Mouse (Mus musculus) stomach, postnatal 0 days (tissue): ENCODE data around the gene Tppp. TPM values are rescaled to one million over a fixed set of nuclear protein-coding genes. Genes with fewer than 3 reads are reported as not detected.
A peak's percentile ranks its signal among the peaks of the same experiment; 100 is the strongest.

Experiments
- ATAC-seq: fragments of 200-750 bp; cut with Nextera tagmentation; 2 replicates; pipeline ENCODE4 v1.8.0; 2017; ENCODE audit not compliant: low FRiP score, low TSS enrichment
- DNase-seq: peaks from one replicate; pipeline ENCODE4 v3.0.0-alpha.2; 2016; ENCODE audit warnings: low spot score
- H3K27ac ChIP-seq: fragments of 300-500 bp; sonication (generic); replicated peaks from 2 replicates; pipeline ENCODE4 v1.5.1; 2014; ENCODE audit warnings: mild to moderate bottlenecking, control low read depth
- H3K27me3 ChIP-seq: fragments of 300-500 bp; sonication (generic); 2 replicates; pipeline ENCODE4 v1.6.1; 2014; ENCODE audit warnings: low read length; ENCODE audit not compliant: control insufficient read depth, insufficient read depth
- H3K36me3 ChIP-seq: fragments of 300-500 bp; sonication (generic); 2 replicates; pipeline ENCODE4 v1.6.1; 2014; ENCODE audit warnings: low read length, mixed read lengths; ENCODE audit not compliant: control insufficient read depth, insufficient read depth
- H3K4me1 ChIP-seq: fragments of 300-500 bp; sonication (generic); replicated peaks from 2 replicates; pipeline ENCODE4 v1.6.1; 2014; ENCODE audit warnings: antibody characterized with exemption; ENCODE audit not compliant: control insufficient read depth, insufficient read depth
- H3K4me2 ChIP-seq: fragments of 300-500 bp; sonication (generic); replicated peaks from 2 replicates; pipeline ENCODE4 v1.6.1; 2014; ENCODE audit warnings: low read depth, mild to moderate bottlenecking, control low read depth, moderate library complexity
- H3K4me3 ChIP-seq: fragments of 300-500 bp; sonication (generic); 2 replicates; pipeline ENCODE4 v1.5.1; 2014; ENCODE audit warnings: low read depth, low read length, control low read depth
- H3K9ac ChIP-seq: fragments of 300-500 bp; sonication (generic); 2 replicates; pipeline ENCODE4 v1.6.1; 2014; ENCODE audit warnings: mild to moderate bottlenecking, low read length, control low read depth, mixed read lengths
- H3K9me3 ChIP-seq: fragments of 300-500 bp; sonication (generic); 2 replicates; pipeline ENCODE4 v1.6.1; 2016; ENCODE audit warnings: low read length; ENCODE audit not compliant: control insufficient read depth
- CTCF ChIP-seq: IDR thresholded peaks from 2 replicates; pipeline ENCODE4 v1.5.1; 2016; ENCODE audit warnings: antibody characterized with exemption, low read depth, mild to moderate bottlenecking, moderate library complexity
- EP300 ChIP-seq: optimal IDR thresholded peaks from 2 replicates; pipeline ENCODE3; 2016; ENCODE audit warnings: antibody characterized with exemption
- WGBS: fragments of 180-500 bp; shearing (Covaris S2); extraction: QIAGEN DNeasy Blood & Tissue Kit; methylation state at CpG from one replicate; pipeline ENCODE4 v1.1.7; 2014; 5-methylcytosine and 5-hydroxymethylcytosine counted together
- polyA plus RNA-seq: library from polyadenylated mRNA; unstranded; fragments of >200 nt; fragmentation: Nextera tagmentation; extraction: Ambion mirVana; gene quantifications from 2 replicates; pipeline ENCODE4 v1.2.1, GENCODE M21; 2015

Gene Tppp
- polyA plus RNA-seq, 1 experiment from 2014 or later, result 3.4 TPM

GRCm38 (mm10) chr13:74028116-74028515 is 18.9 kb downstream of the Tppp start:
- 76% methylated on average over 2 of the region's 2 CpGs for whole genome bisulfite sequencing
- H3K4me1 ChIP-seq, result peaks cover 8% of the 10 kb centered on the region; the same call in 1 of the 2 replicates
- H3K4me3 ChIP-seq, result no peak overlapping the region
- H3K36me3 ChIP-seq, result peaks cover 5% of the 10 kb centered on the region; the same call in 1 of the 2 replicates
- DNase-seq (no peak), ATAC-seq (no peak)
- TF ChIP-seq EP300 (no peak), CTCF (no peak)
- no peaks in the 10 kb centered on the region for H3K27me3 ChIP-seq
- no peak overlapping the region for H3K9ac ChIP-seq
- no peak overlapping the region for H3K27ac ChIP-seq
- no peak overlapping the region for H3K4me2 ChIP-seq
- no peaks in the 10 kb centered on the region for H3K9me3 ChIP-seq

GRCm38 (mm10) chr13:74029013-74029412 is 19.8 kb downstream of the Tppp start:
- Histone ChIP-seq H3K27ac (no peak overlapping the region), H3K4me1 (peaks cover 8% of the 10 kb centered on the region; the same call in 1 of the 2 replicates), H3K9me3 (no peaks in the 10 kb centered on the region), H3K4me2 (no peak overlapping the region), H3K4me3 (no peak overlapping the region), H3K36me3 (peaks cover 5% of the 10 kb centered on the region; the same call in 1 of the 2 replicates), H3K27me3 (no peaks in the 10 kb centered on the region), H3K9ac (no peak overlapping the region)
- WGBS, result 58% methylated on average over 2 of the region's 2 CpGs
- no peak for ATAC-seq
- TF ChIP-seq EP300 (no peak), CTCF (no peak)
- DNase-seq, result no peak

GRCm38 (mm10) chr13:74030691-74031090 is 21.5 kb downstream of the Tppp start:
- H3K4me2 ChIP-seq, result no peak overlapping the region
- H3K27me3 ChIP-seq, result no peaks in the 10 kb centered on the region
- peaks cover 5% of the 10 kb centered on the region; the same call in 1 of the 2 replicates for H3K4me1 ChIP-seq
- no peak overlapping the region for H3K9ac ChIP-seq
- H3K4me3 ChIP-seq, result no peak overlapping the region
- ATAC-seq (no peak), DNase-seq (no peak)
- H3K36me3 ChIP-seq, result peaks cover 5% of the 10 kb centered on the region; the same call in 1 of the 2 replicates
- no peaks in the 10 kb centered on the region for H3K9me3 ChIP-seq
- TF ChIP-seq CTCF, result no peak
- no peak for TF ChIP-seq EP300
- H3K27ac ChIP-seq, result no peak overlapping the region
- WGBS, result 86% methylated on average over 7 of the region's 7 CpGs

- TF ChIP-seq EP300, result no peak
- no peak overlapping the region for H3K9ac ChIP-seq
- no peaks in the 10 kb centered on the region for H3K9me3 ChIP-seq
- peaks cover 5% of the 10 kb centered on the region; the same call in 1 of the 2 replicates for H3K36me3 ChIP-seq
- no peak overlapping the region for H3K4me3 ChIP-seq
- peaks cover under 1% of the 10 kb centered on the region; the same call in 1 of the 2 replicates for H3K4me1 ChIP-seq
- 75% methylated on average over 8 of the region's 8 CpGs for WGBS
- no peak for ATAC-seq
- H3K27me3 ChIP-seq, result no peaks in the 10 kb centered on the region
- H3K27ac ChIP-seq, result no peak overlapping the region
- no peak for DNase-seq
- H3K4me2 ChIP-seq, result no peak overlapping the region
These were observed 21.9 kb downstream of the Tppp start for GRCm38 (mm10) chr13:74031133-74031532.

- Histone ChIP-seq H3K27me3 (no peaks in the 10 kb centered on the region), H3K4me1 (no peaks in the 10 kb centered on the region), H3K9me3 (no peaks in the 10 kb centered on the region), H3K4me3 (no peak overlapping the region), H3K27ac (no peak overlapping the region), H3K9ac (no peak overlapping the region), H3K4me2 (no peak overlapping the region), H3K36me3 (peaks cover 5% of the 10 kb centered on the region; the same call in 1 of the 2 replicates)
- WGBS, result 53% methylated on average over 2 of the region's 2 CpGs
- TF ChIP-seq EP300 (no peak), CTCF (no peak)
- ATAC-seq, result 0 out of 2 replicates have a peak, but pooled peaks have one; percentile 21
- no peak for DNase-seq
These were observed 25.5 kb downstream of the Tppp start for GRCm38 (mm10) chr13:74034756-74035155.

GRCm38 (mm10) chr13:74035776-74036175 is 26.6 kb downstream of the Tppp start:
- no peak overlapping the region for H3K4me3 ChIP-seq
- no peak overlapping the region for H3K4me2 ChIP-seq
- no peak overlapping the region for H3K27ac ChIP-seq
- no peak overlapping the region for H3K9ac ChIP-seq
- WGBS, result 94% methylated on average over 2 of the region's 2 CpGs
- no peak for DNase-seq
- no peak for ATAC-seq
- H3K9me3 ChIP-seq, result no peaks in the 10 kb centered on the region
- no peaks in the 10 kb centered on the region for H3K4me1 ChIP-seq
- H3K27me3 ChIP-seq, result no peaks in the 10 kb centered on the region
- TF ChIP-seq CTCF (no peak), EP300 (no peak)
- H3K36me3 ChIP-seq, result peaks cover 5% of the 10 kb centered on the region; the same call in 1 of the 2 replicates
